Mouse (Mus musculus): Measurements from ENCODE around the gene Trp53bp1.

DNA sequence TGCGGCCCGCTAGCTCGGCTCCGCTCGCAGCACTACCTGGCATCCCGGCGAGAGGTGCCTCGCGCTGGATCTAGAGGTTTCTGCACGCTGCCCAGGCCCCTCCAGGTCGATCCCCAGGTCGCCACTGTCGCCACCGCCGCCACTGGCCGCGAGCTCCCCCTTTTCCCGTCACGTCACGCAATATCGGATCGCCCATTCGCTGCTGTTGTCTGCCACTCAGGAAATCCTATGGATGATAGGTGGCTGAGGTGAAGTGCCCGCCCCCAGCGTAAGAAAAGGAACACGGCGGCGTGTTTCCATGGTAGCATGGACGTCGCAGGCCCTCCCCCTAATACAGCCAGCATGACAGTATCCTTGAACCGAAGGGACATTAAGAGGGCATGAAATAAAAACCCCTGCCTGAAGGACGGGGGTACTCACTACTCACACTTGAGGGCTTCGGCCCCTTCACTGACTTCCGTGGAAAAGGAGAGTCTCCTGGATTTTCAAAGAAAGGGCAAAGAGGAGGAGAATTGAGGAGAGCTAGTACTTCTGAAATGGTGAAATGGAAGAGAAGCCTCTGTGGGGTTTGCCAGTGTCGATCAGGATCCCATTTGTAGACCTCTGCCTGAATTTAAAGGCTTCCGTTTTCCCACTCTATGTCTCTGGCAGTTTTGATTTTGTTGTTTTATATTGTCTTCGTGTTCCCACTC, at the start of gene Trp53bp1:
- TF ChIP-seq TCF12 (IDR thresholded peaks at IDR 0.05; ENCODE audit: insufficient read depth, poor library complexity, severe bottlenecking) (no peak), CEBPB (IDR thresholded peaks at IDR 0.05; ENCODE audit: insufficient read depth, poor library complexity, severe bottlenecking) (no peak), POLR2A (IDR thresholded peaks at IDR 0.05; ENCODE audit: insufficient read length, low read depth) (peak; percentile 77), E2F4 (IDR thresholded peaks at IDR 0.05; ENCODE audit: insufficient read depth) (no peak), POLR2AphosphoS2 (IDR thresholded peaks at IDR 0.05; ENCODE audit: insufficient read length, low read depth) (no peak), MAX (IDR thresholded peaks at IDR 0.05; ENCODE audit: low read depth) (no peak), REST (IDR thresholded peaks at IDR 0.05; ENCODE audit: insufficient read depth, insufficient read length) (no peak), MYOD1 (IDR thresholded peaks at IDR 0.05; ENCODE audit: control insufficient read depth in 1 of 3, insufficient read length in 2 of 3, low read depth in 2 of 3) (no peak)
